Mouse (Mus musculus) liver, adult 2 months (tissue): Measurements from ENCODE around the gene Slc5a1.

ENCODE experiments used
- CTCF ChIP-seq: fragments of 200-500 bp; IDR thresholded peaks from 2 replicates; pipeline ENCODE4 v1.5.1; 2011; ENCODE audit warnings: low read depth, low read length, control low read depth
- POLR2A ChIP-seq: fragments of 200-500 bp; IDR thresholded peaks from 2 replicates; pipeline ENCODE4 v1.6.1; 2011; ENCODE audit warnings: low read length, control low read depth; ENCODE audit not compliant: insufficient read depth; ENCODE audit errors: extremely low read depth

DNA sequence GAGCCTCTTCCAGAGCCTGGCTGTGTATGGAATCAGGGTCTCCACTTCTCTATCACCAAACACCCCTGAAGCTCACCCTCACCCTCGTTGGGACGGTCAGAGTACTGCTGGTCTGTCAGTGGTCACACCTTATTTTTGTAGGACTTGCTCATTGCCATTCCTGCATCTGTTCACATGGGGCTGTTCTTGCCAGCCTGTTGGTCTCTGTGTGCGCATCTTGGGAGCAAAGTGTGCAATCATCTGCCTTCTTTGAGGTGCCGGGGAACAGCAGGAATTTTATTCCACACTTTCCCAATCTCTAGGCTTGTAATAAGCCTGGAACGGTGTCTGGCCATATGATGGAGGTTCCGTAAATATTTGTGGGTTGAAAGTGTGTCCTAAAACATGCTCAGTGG lies 99.1 kb downstream of the Slc5a1 start:
- TF ChIP-seq CTCF: no peak
- TF ChIP-seq POLR2A: no peak
